Mouse (Mus musculus): Measurements from ENCODE around the gene Hbq1a. TPM values are rescaled to one million over a fixed set of nuclear protein-coding genes. Genes with fewer than 3 reads are reported as not detected.

Gene Hbq1a
- total and polyA plus RNA-seq, 2 experiments from 2014 or later, result 1.6 to 2.3 TPM

GRCm38 (mm10) chr11:32297866-32298531 lies 1.9 kb upstream of the Hbq1a start:
- DNase-seq, result no peak
- WGBS, result 98% methylated on average over 1 of the region's 1 CpGs

GRCm38 (mm10) chr11:32298532-32298918 lies 1.3 kb upstream of the Hbq1a start:
- no peak overlapping the region for H3K9ac ChIP-seq
- no peak overlapping the region for H3K4me2 ChIP-seq (ENCODE audit: low read depth)
- no peaks in the 10 kb centered on the region for H3K9me3 ChIP-seq (ENCODE audit: low read length)
- ATAC-seq (no peak), DNase-seq (no peak)
- no peaks in the 10 kb centered on the region for H3K27me3 ChIP-seq (ENCODE audit: insufficient read depth, low read length)
- no peak overlapping the region for H3K27ac ChIP-seq (ENCODE audit: low read depth, low read length)
- 95% methylated on average over 2 of the region's 2 CpGs for WGBS
- no peak for TF ChIP-seq CTCF (IDR thresholded peaks at IDR 0.05; ENCODE audit: low read depth)
- no peaks in the 10 kb centered on the region for H3K36me3 ChIP-seq (ENCODE audit: insufficient read depth)
- peaks cover 7% of the 10 kb centered on the region; the same call in 1 of the 2 replicates for H3K4me1 ChIP-seq (ENCODE audit: insufficient read depth)
- no peak overlapping the region for H3K4me3 ChIP-seq (ENCODE audit: low read depth, low read length)

More at GRCm38 (mm10) chr11:32297866-32298531, 1.9 kb upstream of the Hbq1a start:
- H3K4me1 ChIP-seq (ENCODE audit: insufficient read depth), result 0 out of 2 replicates have a peak, but pooled peaks cover 4% of the 10 kb centered on the region
- no peak overlapping the region for H3K27ac ChIP-seq (ENCODE audit: low read depth, low read length)
- H3K27me3 ChIP-seq (ENCODE audit: insufficient read depth, low read length), result no peaks in the 10 kb centered on the region
- H3K36me3 ChIP-seq (ENCODE audit: insufficient read depth), result no peaks in the 10 kb centered on the region
- H3K9me3 ChIP-seq (ENCODE audit: low read length), result no peaks in the 10 kb centered on the region
- no peak overlapping the region for H3K4me2 ChIP-seq (ENCODE audit: low read depth)
- H3K9ac ChIP-seq, result no peak overlapping the region
- no peak overlapping the region for H3K4me3 ChIP-seq (ENCODE audit: low read depth, low read length)
- no peak for TF ChIP-seq CTCF (IDR thresholded peaks at IDR 0.05; ENCODE audit: low read depth)
- no peak for ATAC-seq

DNA sequence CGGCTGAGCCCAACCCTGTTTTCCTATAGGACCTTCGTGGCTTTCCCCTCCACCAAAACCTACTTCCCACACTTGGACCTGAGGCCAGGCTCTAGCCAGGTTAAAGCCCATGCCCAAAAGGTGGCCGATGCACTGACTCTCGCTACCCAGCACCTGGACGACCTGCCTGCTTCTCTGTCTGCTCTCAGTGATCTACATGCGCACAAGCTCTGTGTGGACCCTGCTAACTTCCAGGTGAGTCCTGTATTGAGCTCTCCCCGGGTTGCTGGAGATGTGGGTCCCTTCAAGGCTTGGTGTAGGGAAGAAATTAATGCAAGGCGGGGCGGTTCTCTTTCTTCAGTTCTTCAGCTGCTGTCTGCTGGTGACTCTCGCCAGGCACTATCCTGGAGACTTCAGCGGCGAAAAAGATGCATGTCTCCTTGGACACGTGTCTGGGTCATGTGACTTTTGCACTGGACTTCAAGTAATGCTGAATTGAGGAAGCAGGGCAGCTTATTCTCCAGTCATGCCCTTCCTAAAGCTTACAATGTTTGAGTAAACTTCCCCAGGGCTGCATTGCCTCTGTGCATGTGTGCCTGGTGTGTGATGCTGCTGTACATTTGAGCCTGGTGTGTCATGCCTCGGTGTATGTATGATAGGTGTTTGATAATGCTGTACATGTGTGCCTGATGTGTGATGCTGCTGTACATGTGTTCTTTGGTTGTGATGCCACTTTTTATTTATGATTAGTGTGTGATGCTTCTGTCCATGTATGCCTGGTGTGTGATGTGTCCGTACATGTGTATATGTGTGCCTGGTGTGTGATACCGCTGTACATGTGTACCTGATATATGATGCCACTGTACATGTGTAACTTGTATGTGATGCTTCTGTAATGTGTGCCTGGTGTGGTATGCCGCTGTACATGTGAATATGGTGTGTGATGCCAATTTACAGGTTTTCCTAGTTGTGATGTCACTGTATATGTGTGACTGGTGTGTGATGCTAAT lies 704 bp downstream of the Hbq1a start:
- H3K4me3 ChIP-seq (ENCODE audit: low read depth, low read length), result peak overlapping the region; percentile 20; the same call in 1 of the 2 replicates
- H3K36me3 ChIP-seq (ENCODE audit: insufficient read depth), result no peaks in the 10 kb centered on the region
- WGBS, result 60% methylated on average over 14 of the region's 17 CpGs
- H3K9me3 ChIP-seq (ENCODE audit: low read length), result no peaks in the 10 kb centered on the region
- ATAC-seq (0 out of 2 replicates have a peak, but pooled peaks have one; percentile 8), DNase-seq (no peak)
- no peak overlapping the region for H3K27ac ChIP-seq (ENCODE audit: low read depth, low read length)
- TF ChIP-seq CTCF (IDR thresholded peaks at IDR 0.05; ENCODE audit: low read depth), result no peak
- H3K27me3 ChIP-seq (ENCODE audit: insufficient read depth, low read length), result no peaks in the 10 kb centered on the region
- H3K4me2 ChIP-seq (ENCODE audit: low read depth), result peak overlapping the region; percentile 42
- H3K9ac ChIP-seq, result no peak overlapping the region
- peaks cover 7% of the 10 kb centered on the region; the same call in 1 of the 2 replicates for H3K4me1 ChIP-seq (ENCODE audit: insufficient read depth)

DNA sequence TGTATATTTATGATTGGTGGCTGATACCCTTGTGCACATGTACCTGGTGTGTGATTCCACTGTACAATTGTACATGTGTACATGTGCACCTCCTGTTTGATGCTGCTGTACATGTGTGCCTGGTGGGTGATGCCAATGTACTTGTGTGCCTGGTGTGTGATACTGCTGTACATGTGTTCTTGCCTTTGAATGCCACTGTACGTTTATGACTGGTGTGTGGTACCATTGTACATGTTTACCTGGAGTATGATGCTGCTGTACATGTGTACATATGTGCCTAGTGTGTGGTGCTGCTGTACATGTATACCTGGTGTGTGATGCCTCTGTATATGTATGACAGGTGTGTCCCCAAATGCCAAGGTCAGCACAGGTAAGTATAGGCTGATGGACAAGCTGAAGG lies 1.6 kb downstream of the Hbq1a start:
- H3K4me3 ChIP-seq (ENCODE audit: low read depth, low read length), result no peak overlapping the region
- 69% methylated on average over 1 of the region's 1 CpGs for WGBS
- DNase-seq (no peak), ATAC-seq (no peak)
- H3K27ac ChIP-seq (ENCODE audit: low read depth, low read length), result no peak overlapping the region
- no peaks in the 10 kb centered on the region for H3K36me3 ChIP-seq (ENCODE audit: insufficient read depth)
- no peaks in the 10 kb centered on the region for H3K9me3 ChIP-seq (ENCODE audit: low read length)
- no peak for TF ChIP-seq CTCF (IDR thresholded peaks at IDR 0.05; ENCODE audit: low read depth)
- H3K4me2 ChIP-seq (ENCODE audit: low read depth), result no peak overlapping the region
- no peak overlapping the region for H3K9ac ChIP-seq
- H3K4me1 ChIP-seq (ENCODE audit: insufficient read depth), result peaks cover 7% of the 10 kb centered on the region; the same call in 1 of the 2 replicates
- no peaks in the 10 kb centered on the region for H3K27me3 ChIP-seq (ENCODE audit: insufficient read depth, low read length)

DNA sequence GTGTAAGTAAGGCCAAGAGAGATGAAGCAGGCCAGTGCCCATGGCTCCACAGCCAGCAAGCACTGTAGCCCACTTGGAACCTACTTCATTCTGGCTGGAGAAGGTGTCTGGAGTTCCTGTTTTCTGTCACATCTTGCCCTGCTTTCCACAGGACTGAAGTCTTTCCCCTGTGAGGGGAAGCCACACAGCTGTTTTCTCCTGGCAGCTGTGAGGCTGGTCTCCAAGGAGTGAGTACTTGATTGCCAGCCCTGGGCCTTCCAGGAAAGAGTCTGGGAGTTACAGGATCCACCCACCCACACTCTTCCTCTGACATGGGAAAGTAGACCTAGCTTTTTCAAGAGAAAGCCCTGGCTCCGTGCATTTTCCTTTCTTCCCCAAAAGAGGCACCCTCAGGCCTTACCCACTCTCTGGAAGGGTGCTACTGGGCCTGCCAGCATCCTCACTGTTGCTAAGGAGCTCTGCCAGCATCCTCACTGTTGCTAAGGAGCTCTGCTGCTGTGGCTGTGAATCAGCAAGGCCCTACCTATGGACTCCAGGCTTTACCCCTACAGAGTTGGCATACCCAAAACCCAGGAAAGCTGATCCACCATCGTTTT lies 3.1 kb downstream of the Hbq1a start:
- Histone ChIP-seq H3K27ac (ENCODE audit: low read depth, low read length) (0 out of 2 replicates have a peak overlapping the region, but pooled peaks have one; percentile 15), H3K9me3 (ENCODE audit: low read length) (no peaks in the 10 kb centered on the region), H3K9ac (no peak overlapping the region), H3K36me3 (ENCODE audit: insufficient read depth) (no peaks in the 10 kb centered on the region), H3K4me2 (ENCODE audit: low read depth) (no peak overlapping the region), H3K4me3 (ENCODE audit: low read depth, low read length) (no peak overlapping the region), H3K27me3 (ENCODE audit: insufficient read depth, low read length) (no peaks in the 10 kb centered on the region), H3K4me1 (ENCODE audit: insufficient read depth) (peaks cover 7% of the 10 kb centered on the region; the same call in 1 of the 2 replicates)
- TF ChIP-seq CTCF (IDR thresholded peaks at IDR 0.05; ENCODE audit: low read depth), result no peak; the same call in 1 of the 2 replicates
- WGBS, result 25% methylated on average over 2 of the region's 2 CpGs
- DNase-seq (peak; percentile 78), ATAC-seq (peak; percentile 93)

- no peak; the same call in 1 of the 2 replicates for ATAC-seq
These were observed 3.6 kb downstream of the Hbq1a start for GRCm38 (mm10) chr11:32303455-32303854.

More at GRCm38 (mm10) chr11:32303455-32303854, 3.6 kb downstream of the Hbq1a start:
- H3K9me3 ChIP-seq (ENCODE audit: low read length), result no peaks in the 10 kb centered on the region
- H3K27ac ChIP-seq (ENCODE audit: low read depth, low read length), result 0 out of 2 replicates have a peak overlapping the region, but pooled peaks have one; percentile 15
- TF ChIP-seq CTCF (IDR thresholded peaks at IDR 0.05; ENCODE audit: low read depth), result no peak
- H3K4me3 ChIP-seq (ENCODE audit: low read depth, low read length), result no peak overlapping the region
- no peaks in the 10 kb centered on the region for H3K36me3 ChIP-seq (ENCODE audit: insufficient read depth)
- WGBS, result 85% methylated on average over 1 of the region's 1 CpGs
- H3K27me3 ChIP-seq (ENCODE audit: insufficient read depth, low read length), result no peaks in the 10 kb centered on the region
- peaks cover 7% of the 10 kb centered on the region; the same call in 1 of the 2 replicates for H3K4me1 ChIP-seq (ENCODE audit: insufficient read depth)
- no peak for DNase-seq
- H3K9ac ChIP-seq, result no peak overlapping the region
- no peak overlapping the region for H3K4me2 ChIP-seq (ENCODE audit: low read depth)
